Mouse (Mus musculus): ENCODE results near the gene Acad8.

DNA sequence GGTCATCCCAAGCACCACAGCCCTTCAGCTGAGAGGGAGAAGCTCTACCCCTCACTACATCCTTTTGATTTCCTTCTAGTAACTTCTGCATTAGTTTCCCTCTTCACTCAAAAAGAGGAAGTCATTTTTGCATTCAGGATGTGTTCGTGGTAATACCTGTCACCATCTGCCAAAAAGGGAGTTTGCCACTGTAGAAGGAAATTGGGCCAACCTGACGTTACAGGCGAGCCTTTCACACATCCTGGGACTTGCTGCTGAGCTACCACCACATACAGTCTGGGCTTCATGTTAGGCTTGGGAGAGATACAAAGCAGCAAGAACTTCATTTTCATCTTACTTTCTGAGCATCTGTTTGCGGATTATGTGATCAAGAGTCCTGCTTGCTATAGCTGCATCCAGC lies 24.3 kb upstream of the Acad8 start:
- TF ChIP-seq CTCF (IDR thresholded peaks at IDR 0.05; ENCODE audit: borderline replicate concordance, insufficient read depth, low read length) (no peak), POLR2A (IDR thresholded peaks at IDR 0.05; ENCODE audit: low read depth, low read length) (no peak)

All from embryonic fibroblast, embryonic 13.5 days (primary cell).